Mouse (Mus musculus) spleen, adult 2 months (tissue): ENCODE measurements at regions not wholly inside any gene's neighbourhood (a gene's known extent, or its start where the extent isn't known, plus 50 kb on each side); places are given as distances from the start of the nearest gene placed in this dataset.

Experiments
- CTCF ChIP-seq: fragments of 200-500 bp; IDR thresholded peaks from 2 replicates; pipeline ENCODE4 v1.5.1; 2011; ENCODE audit warnings: mild to moderate bottlenecking, inconsistent platforms; ENCODE audit not compliant: insufficient read depth, insufficient read length, insufficient replicate concordance; ENCODE audit errors: extremely low read depth
- POLR2A ChIP-seq: fragments of 200-500 bp; IDR thresholded peaks from 2 replicates; pipeline ENCODE4 v1.6.1; 2011; ENCODE audit warnings: low read depth, low read length, inconsistent platforms

DNA sequence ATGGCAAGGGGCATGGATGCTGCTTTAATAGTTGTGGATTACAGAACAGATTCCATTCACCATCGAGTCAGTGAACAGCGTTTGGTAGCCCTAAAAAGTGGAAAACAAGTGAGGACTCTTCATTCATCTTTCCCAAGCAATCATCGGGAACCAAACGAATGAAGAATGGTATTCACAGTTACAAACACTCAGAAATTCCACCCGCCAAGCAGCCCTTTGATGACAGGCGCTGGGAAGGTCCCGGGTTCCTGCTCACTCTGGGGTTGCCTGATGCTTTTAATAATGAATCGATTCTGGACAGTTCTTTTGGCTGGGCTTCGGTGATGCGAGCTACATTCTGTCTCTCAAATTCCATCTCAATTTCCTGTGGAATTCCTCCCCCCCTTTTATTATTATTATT, 110.9 kb downstream of the Bod1 start:
- TF ChIP-seq CTCF (no peak), POLR2A (no peak)
